Mouse (Mus musculus): ENCODE results near the gene Gas2l2.

DNA sequence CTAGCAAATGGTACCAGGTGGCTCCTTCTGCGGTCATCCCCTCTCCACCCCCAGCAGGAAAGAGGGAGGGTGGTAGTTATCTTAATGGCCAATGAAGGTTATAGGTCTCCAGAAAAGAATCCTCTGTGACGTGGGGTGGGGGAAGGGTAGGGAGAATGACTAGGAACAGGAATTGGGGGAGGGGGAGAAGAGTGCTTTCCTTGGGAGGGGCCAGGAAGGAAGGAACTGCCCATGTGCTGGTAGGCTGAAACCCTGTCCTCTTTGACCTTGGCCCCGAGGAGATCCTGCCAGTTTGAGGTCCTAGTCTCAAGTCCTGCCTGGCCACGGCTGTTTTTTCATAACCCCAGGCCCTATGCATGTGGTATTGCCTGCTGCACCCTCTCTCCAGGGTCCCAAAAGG is 20.0 kb upstream of the Gas2l2 start:
- TF ChIP-seq HCFC1 (IDR thresholded peaks at IDR 0.05; ENCODE audit: borderline replicate concordance, insufficient read depth, low read length) (no peak), MAFK (IDR thresholded peaks at IDR 0.05; ENCODE audit: insufficient read depth, low read depth, low read length) (no peak), CHD2 (IDR thresholded peaks at IDR 0.05; ENCODE audit: low read depth, low read length) (no peak)

Data from ES-E14 (cell line).